Mouse (Mus musculus) C2C12 (cell line): ENCODE results near the gene Psmb3. TPM values are rescaled to one million over a fixed set of nuclear protein-coding genes. Genes with fewer than 3 reads are reported as not detected.

ENCODE experiments used
- H3K27me3 ChIP-seq: one replicate; pipeline ENCODE4 v1.6.1; 2011; ENCODE audit not compliant: control insufficient read depth, insufficient read depth, insufficient read length
- H3K36me3 ChIP-seq: one replicate; pipeline ENCODE4 v1.6.1; 2011; ENCODE audit not compliant: control insufficient read depth, insufficient read depth
- H3K4me3 ChIP-seq: one replicate; pipeline ENCODE4 v1.5.1; 2011; ENCODE audit warnings: mild to moderate bottlenecking, control low read depth; ENCODE audit not compliant: poor library complexity, insufficient read depth, severe bottlenecking
- H3K79me2 ChIP-seq: one replicate; pipeline ENCODE4 v1.6.1; 2011; ENCODE audit not compliant: control insufficient read depth, insufficient read depth
- H3K79me3 ChIP-seq: one replicate; pipeline ENCODE4 v1.6.1; 2011; ENCODE audit warnings: low read depth, control low read depth
- H3ac ChIP-seq: one replicate; pipeline ENCODE3; 2011; ENCODE audit warnings: low read depth; ENCODE audit not compliant: control insufficient read depth, insufficient read length
- CEBPB ChIP-seq: IDR thresholded peaks from one replicate; pipeline ENCODE4 v1.6.1; 2011; ENCODE audit warnings: low read depth, mild to moderate bottlenecking, control low read depth, moderate library complexity
- CTCF ChIP-seq: IDR thresholded peaks from one replicate; pipeline ENCODE4 v1.5.1; 2011; ENCODE audit not compliant: control insufficient read depth, insufficient read depth, insufficient read length
- FOSL1 ChIP-seq: IDR thresholded peaks from one replicate; pipeline ENCODE4 v1.8.0; 2011; ENCODE audit warnings: mild to moderate bottlenecking, low read length; ENCODE audit not compliant: poor library complexity, insufficient read depth, severe bottlenecking
- MAX ChIP-seq: IDR thresholded peaks from one replicate; pipeline ENCODE4 v1.6.1; 2011; ENCODE audit warnings: mild to moderate bottlenecking, control low read depth
- MYOD1 ChIP-seq: IDR thresholded peaks from one replicate; pipeline ENCODE4 v1.6.1; 2011; ENCODE audit warnings: low read depth; ENCODE audit not compliant: control insufficient read depth, insufficient read length
- MYOG ChIP-seq: IDR thresholded peaks from one replicate; pipeline ENCODE4 v1.6.1; 2011; ENCODE audit not compliant: control insufficient read depth, insufficient read length; ENCODE audit errors: extremely low read depth
- USF1 ChIP-seq: IDR thresholded peaks from one replicate; pipeline ENCODE4 v1.6.1; 2011; ENCODE audit warnings: low read depth, mild to moderate bottlenecking, control low read depth, moderate library complexity
- polyA plus RNA-seq: library from polyadenylated mRNA; unstranded; fragments of >200 nt; fragmentation: generic; extraction: Trizol; gene quantifications from one replicate; pipeline ENCODE4 v1.2.1, GENCODE M21; 2012; ENCODE audit warnings: missing spikeins

Psmb3 gene
- polyA plus RNA-seq, 1 experiment = 690 TPM

DNA sequence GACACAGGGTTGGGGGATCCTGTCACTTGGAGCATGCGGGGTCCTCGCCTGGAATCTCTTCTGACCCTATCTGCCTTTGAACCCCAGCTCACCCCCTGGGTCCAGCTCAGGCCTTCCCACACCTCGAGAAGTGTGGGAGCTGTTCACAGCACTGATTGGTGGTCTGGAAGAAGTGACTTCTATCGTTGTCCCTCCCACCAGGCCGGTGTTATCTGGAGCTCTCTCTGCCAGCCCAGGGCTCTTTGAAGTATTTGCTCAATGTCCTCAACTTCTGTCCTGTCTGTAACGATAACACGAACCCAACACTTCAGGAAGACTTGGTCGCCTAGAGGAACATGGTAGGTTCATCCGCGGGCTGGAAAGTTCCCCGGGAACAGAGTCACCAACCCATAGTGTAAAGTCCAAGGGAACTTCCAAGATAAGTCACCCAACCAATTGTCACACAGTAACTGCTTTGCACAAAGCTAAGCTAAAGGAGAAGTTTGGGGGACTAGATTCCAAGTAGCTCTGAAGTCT is 44.4 kb upstream of the Psmb3 start:
- peaks cover 8% of the 10 kb centered on the region for H3K79me3 ChIP-seq
- no peaks in the 10 kb centered on the region for H3K27me3 ChIP-seq
- H3K79me2 ChIP-seq = peaks cover 32% of the 10 kb centered on the region
- H3K4me3 ChIP-seq = peak overlapping the region; percentile 83
- TF ChIP-seq MAX = no peak
- TF ChIP-seq USF1 = no peak
- TF ChIP-seq CTCF = no peak
- no peak for TF ChIP-seq FOSL1
- TF ChIP-seq MYOG = no peak
- TF ChIP-seq CEBPB = no peak
- no peak for TF ChIP-seq MYOD1
- peaks cover 4% of the 10 kb centered on the region for H3K36me3 ChIP-seq
- no peak overlapping the region for H3ac ChIP-seq

DNA sequence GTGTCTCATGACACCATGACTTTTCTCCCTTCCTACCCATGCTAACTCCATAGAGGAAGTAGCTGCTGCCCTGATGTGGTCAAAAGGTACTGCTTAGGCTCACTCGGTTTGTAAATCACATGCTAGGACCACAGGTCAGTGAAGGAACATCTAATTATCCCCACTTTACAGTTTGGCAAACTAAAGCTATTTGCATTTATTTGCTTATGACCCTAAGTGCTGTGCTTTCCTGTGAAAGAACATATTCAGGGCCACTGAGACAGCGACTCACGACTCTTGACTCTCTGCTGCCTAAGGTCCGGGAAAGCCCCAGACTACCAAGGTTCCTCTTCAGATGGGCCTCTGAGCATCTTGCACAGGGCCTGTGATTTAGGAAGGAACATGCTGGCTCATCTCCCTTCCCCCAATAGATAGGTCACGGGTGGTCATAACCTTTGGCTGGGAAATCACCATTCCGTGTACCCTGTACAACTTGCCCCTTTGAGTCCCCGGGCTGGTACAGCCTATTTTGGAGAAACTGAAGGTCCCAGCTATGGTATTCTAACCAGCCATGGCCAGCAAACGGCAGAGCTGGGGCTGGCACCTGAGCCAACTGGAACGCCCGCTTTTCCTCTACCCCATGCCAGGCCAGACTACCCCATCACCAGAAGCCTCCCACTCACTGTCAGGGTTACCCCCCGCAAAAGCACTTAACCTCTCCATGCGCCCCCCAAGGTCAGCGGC is 43.8 kb upstream of the Psmb3 start:
- peaks cover 11% of the 10 kb centered on the region for H3K79me3 ChIP-seq
- H3K27me3 ChIP-seq = no peaks in the 10 kb centered on the region
- H3ac ChIP-seq = peak overlapping the region; percentile 93
- peak overlapping the region; percentile 83 for H3K4me3 ChIP-seq
- peaks cover 38% of the 10 kb centered on the region for H3K79me2 ChIP-seq
- peaks cover 4% of the 10 kb centered on the region for H3K36me3 ChIP-seq
- TF ChIP-seq CEBPB (no peak), MYOG (no peak)

GRCm38 (mm10) chr11:97659990-97660714 is 43.0 kb upstream of the Psmb3 start:
- Histone ChIP-seq H3K4me3 (peak overlapping the region; percentile 83), H3K79me3 (peaks cover 18% of the 10 kb centered on the region), H3K79me2 (peaks cover 45% of the 10 kb centered on the region), H3K36me3 (peaks cover 4% of the 10 kb centered on the region), H3K27me3 (no peaks in the 10 kb centered on the region), H3ac (peak overlapping the region; percentile 93)
- TF ChIP-seq USF1 (no peak), MYOG (no peak), MAX (no peak), FOSL1 (no peak), MYOD1 (no peak), CTCF (no peak), CEBPB (no peak)

- peak overlapping the region; percentile 51 for H3ac ChIP-seq
- TF ChIP-seq CEBPB (no peak), FOSL1 (no peak), MYOD1 (no peak), MYOG (no peak), MAX (no peak), CTCF (no peak), USF1 (no peak)
- H3K27me3 ChIP-seq = no peaks in the 10 kb centered on the region
- H3K4me3 ChIP-seq = peak overlapping the region; percentile 83
- peaks cover 54% of the 10 kb centered on the region for H3K79me2 ChIP-seq
- peaks cover 12% of the 10 kb centered on the region for H3K36me3 ChIP-seq
- peaks cover 25% of the 10 kb centered on the region for H3K79me3 ChIP-seq
These were observed 42.2 kb upstream of the Psmb3 start for GRCm38 (mm10) chr11:97660734-97661647.

GRCm38 (mm10) chr11:97661648-97662133 is 41.5 kb upstream of the Psmb3 start:
- peaks cover 25% of the 10 kb centered on the region for H3K79me3 ChIP-seq
- no peak for TF ChIP-seq CTCF
- no peak for TF ChIP-seq MYOD1
- TF ChIP-seq USF1 = no peak
- no peak for TF ChIP-seq MYOG
- TF ChIP-seq FOSL1 = no peak
- TF ChIP-seq CEBPB = no peak
- TF ChIP-seq MAX = no peak
- no peaks in the 10 kb centered on the region for H3K27me3 ChIP-seq
- peaks cover 18% of the 10 kb centered on the region for H3K36me3 ChIP-seq
- peaks cover 58% of the 10 kb centered on the region for H3K79me2 ChIP-seq
- no peak overlapping the region for H3K4me3 ChIP-seq
- H3ac ChIP-seq = no peak overlapping the region
